Mouse (Mus musculus) olfactory bulb, adult 2 months (tissue): Measurements from ENCODE around the gene Rnf181.

Experiments used
- CTCF ChIP-seq: fragments of 200-500 bp; IDR thresholded peaks from 2 replicates; pipeline ENCODE4 v1.5.1; 2012; ENCODE audit warnings: low read depth, mild to moderate bottlenecking, low read length, moderate library complexity; ENCODE audit not compliant: insufficient read depth
- POLR2A ChIP-seq: fragments of 200-500 bp; IDR thresholded peaks from 2 replicates; pipeline ENCODE4 v1.6.1; 2012; ENCODE audit warnings: mild to moderate bottlenecking, low read depth, low read length, moderate library complexity; ENCODE audit not compliant: insufficient read depth

DNA sequence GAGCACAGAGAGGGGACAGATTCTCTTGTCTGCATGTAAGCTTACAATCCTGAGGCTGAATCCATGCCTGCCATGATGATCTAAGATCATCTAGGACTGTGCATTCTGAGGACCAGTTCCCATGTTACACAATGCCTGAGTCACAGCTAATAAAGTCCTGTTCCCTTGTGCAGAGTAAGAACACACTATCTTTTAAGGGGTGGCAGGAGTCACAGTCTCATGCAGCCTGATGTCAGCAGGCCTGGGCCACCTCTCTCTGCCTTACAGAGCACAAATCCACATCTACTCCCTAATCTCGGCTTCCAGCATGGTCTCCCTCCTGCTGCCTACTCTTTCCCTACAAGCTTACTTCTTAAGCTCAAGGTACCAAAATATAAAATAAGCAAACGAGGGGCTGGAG is 51.4 kb downstream of the Rnf181 start:
- TF ChIP-seq CTCF (no peak), POLR2A (no peak)
